ENCODE assay signal across 9 mouse cellular contexts in the genomic region with DNA sequence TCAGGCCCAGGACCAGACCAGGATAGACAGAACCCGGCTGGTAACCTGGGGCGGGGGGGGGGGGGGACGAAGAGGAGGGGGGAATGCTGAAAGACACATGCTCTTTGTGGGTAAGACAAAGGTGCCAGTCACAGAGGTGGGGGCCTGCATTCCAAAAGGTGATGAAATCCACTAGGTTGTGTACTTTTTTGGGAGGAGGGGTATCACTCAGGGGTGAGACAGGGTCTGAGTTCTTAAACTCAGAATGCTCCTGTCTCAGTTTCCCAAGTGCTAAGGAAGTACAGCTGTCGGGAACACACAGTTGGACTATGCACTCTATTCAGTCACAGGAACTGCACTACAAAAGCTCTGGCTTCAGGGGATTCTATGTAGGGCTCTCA. TPM values are rescaled to one million over a fixed set of nuclear protein-coding genes. Genes with fewer than 3 reads are reported as not detected.
DNase-seq lines count a peak whose midpoint lies in the region; ATAC-seq lines count a peak whose summit lies in the region.
"Had no signal": no experiment of that assay in that cellular context is flagged by ENCODE, and none has a peak within 500 bp of the region (broad histone marks: within the 10 kb centered on the region; RNA-seq: fewer than 3 reads in every experiment).

No protein-coding gene starts in this region.

- H3K9me3 ChIP-seq in hindbrain, embryonic 14.5 days (ENCODE audit: control insufficient read depth, low read length), result no peaks in the 10 kb centered on the region
- no peaks in the 10 kb centered on the region for H3K9me3 ChIP-seq in hindbrain, embryonic 13.5 days
- H3K9me3 ChIP-seq in lung, embryonic 16.5 days (ENCODE audit: control insufficient read depth, low read length), result no peaks in the 10 kb centered on the region
- H3K9me3 ChIP-seq in stomach, embryonic 15.5 days, result no peaks in the 10 kb centered on the region

- WGBS in hindbrain, embryonic 14.5 days, result 65% methylated on average over 4 of the region's 4 CpGs
- 65% methylated on average over 4 of the region's 4 CpGs for WGBS in hindbrain, embryonic 13.5 days
- WGBS in lung, embryonic 16.5 days, result 44% methylated on average over 2 of the region's 4 CpGs
- WGBS in stomach, embryonic 15.5 days, result 52% methylated on average over 3 of the region's 4 CpGs

- peak; percentile 5 for DNase-seq in cerebellum, adult 8-10 months
- no peak for DNase-seq in cerebellum, postnatal 25 days
- DNase-seq in hindbrain, embryonic 14.5 days (ENCODE audit: low spot score), result no peak
- no peak for DNase-seq in lung, postnatal 10 days
- DNase-seq in adipocyte (ENCODE audit: low spot score), result no peak

- no peak overlapping the region for H3K4me2 ChIP-seq in hindbrain, embryonic 14.5 days (replicated peaks)
- H3K4me2 ChIP-seq in hindbrain, embryonic 13.5 days, result no peak overlapping the region
- no peak overlapping the region for H3K4me2 ChIP-seq in lung, embryonic 16.5 days (ENCODE audit: low read depth, low read length)
- no peak overlapping the region for H3K4me2 ChIP-seq in stomach, embryonic 15.5 days

- H3K9ac ChIP-seq in hindbrain, embryonic 14.5 days, result no peak overlapping the region
- H3K9ac ChIP-seq in hindbrain, embryonic 13.5 days, result no peak overlapping the region
- H3K9ac ChIP-seq in lung, embryonic 16.5 days (ENCODE audit: low read length), result peak overlapping the region; percentile 53
- H3K9ac ChIP-seq in stomach, embryonic 15.5 days, result no peak overlapping the region

- H3K27ac ChIP-seq in hindbrain, embryonic 14.5 days, result peak overlapping the region; percentile 26; the same call in 1 of the 2 replicates
- H3K27ac ChIP-seq in hindbrain, embryonic 13.5 days, result no peak overlapping the region
- H3K27ac ChIP-seq in lung, embryonic 16.5 days (ENCODE audit: low read length), result peak overlapping the region; percentile 97
- 0 out of 2 replicates have a peak overlapping the region, but pooled peaks have one; percentile 16 for H3K27ac ChIP-seq in stomach, embryonic 15.5 days

- H3K27me3 ChIP-seq in hindbrain, embryonic 14.5 days (ENCODE audit: control insufficient read depth, insufficient read depth, low read length), result no peaks in the 10 kb centered on the region
- no peaks in the 10 kb centered on the region for H3K27me3 ChIP-seq in hindbrain, embryonic 13.5 days
- H3K27me3 ChIP-seq in lung, embryonic 16.5 days (ENCODE audit: control insufficient read depth, insufficient read depth, low read depth, low read length), result no peaks in the 10 kb centered on the region
- no peaks in the 10 kb centered on the region for H3K27me3 ChIP-seq in stomach, embryonic 15.5 days (replicated peaks)

- no peak overlapping the region for H3K4me3 ChIP-seq in hindbrain, embryonic 14.5 days (replicated peaks; ENCODE audit: low read length)
- no peak overlapping the region for H3K4me3 ChIP-seq in hindbrain, embryonic 13.5 days
- no peak overlapping the region for H3K4me3 ChIP-seq in lung, embryonic 16.5 days (ENCODE audit: low read length)
- no peak overlapping the region for H3K4me3 ChIP-seq in stomach, embryonic 15.5 days (replicated peaks)

- peaks cover 33% of the 10 kb centered on the region; the same call in 1 of the 2 replicates for H3K4me1 ChIP-seq in hindbrain, embryonic 14.5 days (replicated peaks; ENCODE audit: control insufficient read depth, insufficient read depth, low read length)
- H3K4me1 ChIP-seq in hindbrain, embryonic 13.5 days (replicated peaks), result peaks cover 67% of the 10 kb centered on the region
- peaks cover 42% of the 10 kb centered on the region for H3K4me1 ChIP-seq in lung, embryonic 16.5 days (replicated peaks; ENCODE audit: control insufficient read depth, insufficient read depth, low read length)
- H3K4me1 ChIP-seq in stomach, embryonic 15.5 days, result peaks cover 38% of the 10 kb centered on the region

- H3K36me3 ChIP-seq in hindbrain, embryonic 14.5 days (replicated peaks; ENCODE audit: control insufficient read depth, insufficient read depth), result peaks cover 25% of the 10 kb centered on the region
- H3K36me3 ChIP-seq in hindbrain, embryonic 13.5 days, result peaks cover 31% of the 10 kb centered on the region
- H3K36me3 ChIP-seq in lung, embryonic 16.5 days (ENCODE audit: control insufficient read depth, insufficient read depth, low read length), result peaks cover 14% of the 10 kb centered on the region
- peaks cover 19% of the 10 kb centered on the region for H3K36me3 ChIP-seq in stomach, embryonic 15.5 days

- no peak for ATAC-seq in hindbrain, embryonic 14.5 days (ENCODE audit: low FRiP score)
- ATAC-seq in hindbrain, embryonic 13.5 days (ENCODE audit: low FRiP score), result no peak
- peak; percentile 44 for ATAC-seq in lung, embryonic 16.5 days (ENCODE audit: low read depth)
- no peak for ATAC-seq in stomach, embryonic 15.5 days (ENCODE audit: insufficient read depth, low FRiP score, low read depth)

RNA-seq across cellular contexts. Expression of gene Ndufb7, which starts 10.0 kb away (rescaled TPM):
- 321 and 385 TPM in 2 replicates for polyA plus RNA-seq in hindbrain, embryonic 14.5 days (2014; fragmentation: Nextera tagmentation; extraction: Ambion mirVana)
- 375 and 381 TPM in 2 replicates for polyA plus RNA-seq in hindbrain, embryonic 13.5 days (2015; fragmentation: Nextera tagmentation; extraction: Ambion mirVana)
- 338 and 350 TPM in 2 replicates for polyA plus RNA-seq in lung, embryonic 16.5 days (2015; fragmentation: Nextera tagmentation; extraction: Ambion mirVana)
- 330 and 333 TPM in 2 replicates for polyA plus RNA-seq in stomach, embryonic 15.5 days (2015; fragmentation: Nextera tagmentation; extraction: Ambion mirVana)

RNA-seq across cellular contexts. Expression of gene Tecr, which starts 31.3 kb away (rescaled TPM):
- 1,444 and 1,536 TPM in 2 replicates for polyA plus RNA-seq in hindbrain, embryonic 14.5 days (2014; fragmentation: Nextera tagmentation; extraction: Ambion mirVana)
- 998 and 1,025 TPM in 2 replicates for polyA plus RNA-seq in hindbrain, embryonic 13.5 days (2015; fragmentation: Nextera tagmentation; extraction: Ambion mirVana)
- polyA plus RNA-seq in lung, embryonic 16.5 days (2015; fragmentation: Nextera tagmentation; extraction: Ambion mirVana), result 491 and 509 TPM in 2 replicates
- 561 and 565 TPM in 2 replicates for polyA plus RNA-seq in stomach, embryonic 15.5 days (2015; fragmentation: Nextera tagmentation; extraction: Ambion mirVana)

RNA-seq across cellular contexts. Expression of gene Dnajb1, which starts 31.5 kb away (rescaled TPM):
- 45.8 and 47.8 TPM in 2 replicates for polyA plus RNA-seq in hindbrain, embryonic 14.5 days (2014; fragmentation: Nextera tagmentation; extraction: Ambion mirVana)
- polyA plus RNA-seq in hindbrain, embryonic 13.5 days (2015; fragmentation: Nextera tagmentation; extraction: Ambion mirVana), result 54.1 and 54.2 TPM in 2 replicates
- polyA plus RNA-seq in lung, embryonic 16.5 days (2015; fragmentation: Nextera tagmentation; extraction: Ambion mirVana), result 65.0 and 65.2 TPM in 2 replicates
- polyA plus RNA-seq in stomach, embryonic 15.5 days (2015; fragmentation: Nextera tagmentation; extraction: Ambion mirVana), result 55.1 and 62.6 TPM in 2 replicates

RNA-seq across cellular contexts. Expression of gene Olfr370, which starts 40.9 kb away (rescaled TPM):
- polyA plus RNA-seq in hindbrain, embryonic 14.5 days (2014; fragmentation: Nextera tagmentation; extraction: Ambion mirVana), result 0.13 TPM in 1 of 2 replicates, not detected in the other
- 0.05 and 0.09 TPM in 2 replicates for polyA plus RNA-seq in hindbrain, embryonic 13.5 days (2015; fragmentation: Nextera tagmentation; extraction: Ambion mirVana)
- polyA plus RNA-seq in lung, embryonic 16.5 days (2015; fragmentation: Nextera tagmentation; extraction: Ambion mirVana), result not detected in 2 replicates
- polyA plus RNA-seq in stomach, embryonic 15.5 days (2015; fragmentation: Nextera tagmentation; extraction: Ambion mirVana), result not detected in 2 replicates
- polyA plus RNA-seq: frontal cortex, adult 2 months had no signal
